Mouse (Mus musculus) monocyte, adult 5-6 weeks (primary cell): ENCODE results near the gene Sox10. TPM values are rescaled to one million over a fixed set of nuclear protein-coding genes. Genes with fewer than 3 reads are reported as not detected.
A peak's percentile ranks its signal among the peaks of the same experiment; 100 is the strongest.

ENCODE experiments used
- ATAC-seq: fragments of 153-309, 156-312 bp; replicated peaks from 2 replicates; pipeline ENCODE4 v1.8.0; 2017; ENCODE audit warnings: mild to moderate bottlenecking; ENCODE audit not compliant: low TSS enrichment, insufficient number of reproducible peaks, severe bottlenecking, poor library complexity, low FRiP score
- total RNA-seq: library from RNA; stranded (forward); fragments of 200-1000, 200-491, 200-594 nt; gene quantifications from 3 replicates; pipeline ENCODE4 v1.2.3, GENCODE M21; 2017

Sox10 gene
- total RNA-seq, 1 experiment from 2014 or later = not detected

DNA sequence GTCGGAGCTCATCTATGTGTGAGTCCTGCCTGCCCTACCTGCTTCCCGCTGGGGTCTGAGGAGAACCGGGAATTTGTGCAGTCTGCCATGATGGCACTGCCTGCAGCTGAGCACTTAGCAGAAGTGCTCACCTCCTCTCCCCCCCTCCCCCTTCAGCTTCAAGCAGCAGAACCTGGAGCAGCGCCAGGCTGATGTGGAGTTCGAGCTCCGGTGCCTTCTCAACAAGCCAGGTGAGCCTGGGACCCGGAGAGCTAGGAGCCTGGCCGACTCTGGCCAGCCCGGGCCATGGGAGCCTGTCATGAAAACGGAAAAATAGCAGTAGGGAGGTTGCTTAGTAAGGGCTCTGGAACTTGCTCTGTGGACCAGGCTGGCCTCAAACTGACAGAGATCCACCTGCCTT lies 34.3 kb downstream of the Sox10 start:
- ATAC-seq = no peak

DNA sequence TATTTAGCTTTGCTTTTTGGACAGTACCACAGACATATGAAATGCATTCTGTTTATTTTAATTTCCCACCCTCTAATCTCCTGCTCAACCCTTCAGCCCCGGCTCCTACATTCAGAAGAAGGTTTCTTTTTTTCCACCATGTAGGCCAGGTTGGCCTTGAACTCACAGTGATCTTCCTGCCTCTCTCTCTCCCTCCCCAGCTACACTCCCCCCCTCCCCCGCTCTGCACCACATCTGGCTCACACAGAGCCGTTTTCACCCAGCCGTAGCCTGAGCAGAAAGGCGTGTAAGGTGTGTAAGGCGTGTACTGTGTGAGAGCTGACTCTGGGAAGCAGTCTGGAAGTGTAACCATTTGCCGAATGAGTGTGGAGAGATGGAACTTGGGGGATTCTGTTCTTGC lies 35.7 kb downstream of the Sox10 start:
- no peak for ATAC-seq

DNA sequence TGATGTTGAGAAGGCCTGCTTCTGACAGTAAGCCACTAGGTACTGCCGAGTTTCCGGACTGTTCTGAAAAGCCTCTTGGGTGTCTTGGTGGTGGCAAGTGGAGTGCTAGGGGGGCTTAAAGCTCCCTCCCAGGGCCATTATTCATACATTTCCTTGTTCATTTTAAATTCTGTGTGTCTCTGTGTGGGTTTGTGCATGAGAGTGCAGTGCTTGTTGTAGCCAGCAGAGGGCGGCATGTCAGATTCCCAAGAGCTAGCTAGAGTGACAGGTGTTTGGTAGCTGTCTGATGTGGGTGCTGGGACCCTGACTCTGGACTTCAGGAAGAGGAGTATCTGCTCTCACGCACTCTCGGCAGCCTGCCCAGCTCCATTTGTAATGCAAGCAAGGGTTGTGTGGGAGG lies 36.8 kb downstream of the Sox10 start:
- no peak for ATAC-seq

DNA sequence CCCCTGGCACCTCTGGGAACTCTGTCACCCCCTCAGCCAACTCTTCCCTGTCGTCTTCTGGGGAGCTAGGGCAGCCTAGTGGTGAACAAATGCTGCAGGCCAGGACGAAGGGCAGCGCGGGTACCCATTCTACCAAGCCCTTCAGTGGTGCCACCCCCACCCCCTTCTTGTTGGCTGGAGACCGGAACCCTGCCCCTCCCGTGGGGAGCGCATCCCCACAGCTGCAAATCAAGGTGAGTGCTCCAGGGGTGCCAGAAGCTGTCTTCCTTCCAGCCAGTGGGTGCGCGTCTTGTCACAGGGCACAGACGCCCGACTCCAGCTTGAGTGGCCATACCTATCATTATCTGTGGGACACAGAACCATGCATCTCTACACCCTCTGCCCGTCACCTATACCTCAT lies 37.9 kb downstream of the Sox10 start:
- ATAC-seq = no peak

DNA sequence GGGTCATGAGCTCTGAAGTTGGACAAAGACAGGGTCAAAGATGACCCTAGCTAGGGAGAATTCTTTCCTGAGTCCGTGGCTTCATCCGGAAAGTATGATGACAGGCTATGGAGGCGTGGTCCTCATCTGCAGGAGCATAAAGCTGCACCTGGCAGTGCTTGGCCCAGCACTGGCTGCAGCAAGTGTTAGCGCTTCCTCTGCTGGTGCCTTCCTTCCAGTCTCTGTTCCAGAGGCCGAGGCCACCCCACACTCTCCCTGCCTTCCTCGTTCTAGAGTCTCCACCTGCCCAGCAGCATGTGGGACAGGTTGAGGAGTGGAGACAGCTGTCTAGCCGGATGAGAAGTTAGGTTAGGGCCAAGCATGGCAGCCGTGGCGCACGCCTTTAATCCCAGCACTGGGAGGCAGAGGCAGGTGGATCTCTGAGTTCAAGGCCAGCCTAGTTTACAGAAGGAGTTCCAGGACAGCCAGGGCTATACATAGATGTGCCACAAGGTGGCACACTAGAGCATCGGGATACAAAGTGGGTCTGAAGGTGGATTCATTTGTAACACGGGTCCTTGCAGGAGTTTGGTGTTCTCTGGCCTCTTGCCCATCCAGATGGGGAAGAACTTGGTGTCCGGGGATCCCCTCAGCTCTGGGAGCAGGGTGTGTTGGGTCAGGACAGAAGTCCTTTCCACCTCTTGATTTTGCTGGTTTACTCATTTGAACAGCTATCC lies 38.7 kb downstream of the Sox10 start:
- no peak for ATAC-seq

DNA sequence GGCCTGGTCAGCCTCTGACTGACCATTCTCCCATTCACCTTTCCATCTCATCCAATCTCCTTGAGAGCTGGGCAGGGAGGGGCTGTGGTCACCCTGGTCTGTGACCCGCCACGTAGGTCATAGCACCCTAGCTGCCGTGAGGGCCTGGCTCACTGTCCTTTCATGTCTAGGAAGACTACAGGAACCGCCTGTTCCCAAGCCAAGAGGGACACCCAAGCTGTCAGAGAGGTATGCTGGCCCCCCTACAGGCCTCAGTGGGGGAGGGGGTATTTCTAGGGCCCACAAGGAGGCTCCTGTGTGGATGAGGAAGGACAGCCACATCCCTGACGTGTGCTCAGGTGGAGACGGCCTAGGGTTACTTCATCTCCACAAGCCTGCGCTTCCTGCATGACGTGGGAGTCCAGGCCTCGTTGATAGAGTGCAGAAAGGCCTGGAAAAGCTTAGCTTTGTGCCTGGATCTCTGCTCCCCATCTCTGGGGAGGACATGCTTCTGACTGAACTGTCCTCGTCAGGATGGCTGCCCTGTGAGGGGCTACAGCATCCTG lies 40.6 kb downstream of the Sox10 start:
- ATAC-seq = no peak

DNA sequence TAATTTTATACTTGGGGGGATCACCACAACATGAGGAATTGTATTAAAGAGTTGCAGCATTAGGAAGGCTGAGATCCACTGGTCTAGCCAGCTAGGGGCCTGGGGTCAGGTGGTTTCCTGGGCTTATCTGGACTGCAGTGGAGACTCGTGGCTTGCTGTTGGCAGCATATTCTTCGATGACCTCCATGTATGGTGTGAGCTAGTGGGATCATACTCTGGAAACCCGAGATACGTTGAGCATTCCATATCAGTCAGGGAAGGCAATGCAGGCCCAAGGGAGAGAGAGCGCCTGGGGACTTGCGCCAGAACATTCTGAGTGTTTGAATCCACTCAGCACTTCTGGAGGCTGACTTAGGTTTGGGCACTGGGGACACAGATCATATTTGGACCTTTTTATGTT lies 41.3 kb downstream of the Sox10 start:
- ATAC-seq = no peak

DNA sequence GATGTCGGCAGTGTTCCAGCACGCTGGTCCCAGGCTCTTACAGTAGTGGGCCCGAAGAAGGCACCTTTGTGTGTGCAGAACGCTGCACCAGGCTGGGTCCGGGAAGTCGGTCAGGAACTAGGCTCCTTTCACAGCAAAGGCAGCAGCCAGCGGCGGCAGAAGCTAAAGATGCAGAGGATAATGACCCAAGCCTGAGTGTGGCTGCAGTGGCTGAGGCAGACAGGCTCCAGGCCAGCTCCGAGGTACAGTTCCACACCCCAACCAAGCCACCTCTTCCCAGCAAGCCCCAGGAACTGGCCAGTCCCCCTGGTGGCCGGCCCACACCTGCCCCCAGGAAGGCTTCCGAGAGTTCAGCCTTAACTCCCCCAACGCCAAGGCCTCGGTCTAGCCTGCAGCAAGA lies 42.5 kb downstream of the Sox10 start:
- no peak for ATAC-seq

DNA sequence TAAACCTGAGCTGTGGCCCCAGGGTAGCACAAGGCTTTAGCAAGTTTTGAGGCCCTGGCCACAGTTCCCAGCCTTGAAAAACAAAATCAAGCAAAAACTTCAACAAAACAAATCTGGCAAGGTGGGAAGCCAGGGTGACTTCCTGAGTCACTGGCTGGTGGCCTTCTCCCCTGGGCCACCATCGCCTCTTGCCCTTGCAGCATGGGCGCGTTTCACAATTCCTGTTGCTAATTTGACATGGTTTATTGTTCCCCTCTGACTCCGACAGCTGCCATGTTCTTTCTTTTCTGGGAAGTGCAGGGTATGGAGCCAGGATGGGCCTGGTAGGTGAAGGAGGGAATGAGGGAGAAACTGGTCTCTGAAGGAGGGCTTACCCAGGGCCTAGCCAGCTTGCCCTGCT lies 42.9 kb downstream of the Sox10 start:
- ATAC-seq = no peak

DNA sequence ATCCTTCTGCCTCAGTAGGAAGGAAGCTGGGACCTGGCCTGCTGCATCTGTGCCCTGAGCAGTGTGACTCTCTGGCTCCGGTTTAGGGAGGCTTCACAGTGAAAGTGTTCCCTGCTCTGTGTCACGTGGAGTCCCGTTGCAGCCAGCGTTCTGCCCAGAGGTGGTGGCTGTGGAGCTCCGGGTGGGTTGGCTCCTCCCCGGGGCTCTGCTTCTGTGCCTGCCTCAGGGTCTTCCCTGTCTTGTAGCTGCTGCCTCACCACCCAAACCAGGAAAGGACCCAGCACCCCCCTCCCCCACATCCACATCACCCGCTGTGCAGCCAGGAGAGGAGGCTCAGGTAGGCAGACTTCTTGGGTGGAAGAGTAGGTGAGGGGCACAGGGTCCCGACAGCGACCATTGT lies 45.5 kb downstream of the Sox10 start:
- no peak for ATAC-seq

DNA sequence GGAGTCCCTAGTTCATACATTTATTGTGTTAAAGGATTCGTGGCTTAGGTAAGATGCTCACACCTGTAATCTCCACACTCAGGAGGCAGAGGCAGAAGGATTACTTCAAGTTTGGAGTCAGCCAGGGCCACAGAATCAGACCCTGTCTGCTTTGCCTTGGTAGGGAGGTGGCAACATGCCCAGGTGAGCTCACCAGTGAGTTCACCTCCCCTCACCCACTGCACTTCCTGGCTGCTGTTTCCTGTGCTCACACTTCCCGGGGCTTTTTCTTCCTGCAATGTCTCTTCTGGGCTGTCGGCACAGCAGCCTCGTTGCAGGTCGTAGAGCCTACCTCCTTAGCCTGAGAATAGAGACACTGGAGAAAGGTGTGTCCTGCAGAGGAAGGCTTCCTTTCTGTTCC lies 49.8 kb downstream of the Sox10 start:
- no peak for ATAC-seq

DNA sequence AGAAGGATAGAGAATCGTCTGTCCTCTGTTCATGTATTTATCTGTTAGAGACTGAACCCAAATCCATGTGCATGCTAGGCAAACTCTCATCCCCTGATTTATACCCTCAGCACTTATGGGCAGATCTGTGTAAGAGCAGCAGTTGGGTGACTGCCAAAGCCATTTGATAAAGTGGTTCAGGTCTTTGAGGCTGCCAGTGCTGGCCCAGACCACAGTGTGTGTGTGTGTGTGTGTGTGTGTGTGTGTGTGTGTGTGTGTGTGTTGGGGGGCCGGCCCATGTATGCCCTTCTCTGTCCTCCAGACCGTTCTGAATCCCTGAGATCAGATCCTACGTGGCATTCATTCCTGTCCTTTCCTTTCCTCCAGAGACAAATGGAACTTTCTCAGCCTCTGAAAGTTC lies 53.3 kb downstream of the Sox10 start:
- ATAC-seq = no peak

DNA sequence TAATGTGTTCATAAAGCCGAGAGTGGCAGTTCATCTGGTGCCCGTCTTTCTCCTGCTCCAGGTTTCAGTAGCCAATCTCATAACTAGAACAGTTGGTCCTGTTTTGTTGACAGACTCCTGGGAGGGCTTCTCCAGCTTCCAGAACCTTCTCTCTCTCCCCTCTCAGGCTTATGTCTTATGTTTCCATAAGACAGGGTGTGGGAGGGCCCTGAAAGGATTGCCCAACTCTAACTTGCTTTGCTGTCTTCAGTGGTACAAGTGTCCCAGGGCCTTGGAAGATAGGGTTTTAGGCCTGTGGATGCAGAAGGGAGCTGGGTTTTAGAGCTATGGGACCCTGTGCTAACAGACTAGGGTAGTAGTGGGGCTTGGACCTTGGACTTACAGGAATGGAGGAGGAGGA lies 54.5 kb downstream of the Sox10 start:
- ATAC-seq = no peak

DNA sequence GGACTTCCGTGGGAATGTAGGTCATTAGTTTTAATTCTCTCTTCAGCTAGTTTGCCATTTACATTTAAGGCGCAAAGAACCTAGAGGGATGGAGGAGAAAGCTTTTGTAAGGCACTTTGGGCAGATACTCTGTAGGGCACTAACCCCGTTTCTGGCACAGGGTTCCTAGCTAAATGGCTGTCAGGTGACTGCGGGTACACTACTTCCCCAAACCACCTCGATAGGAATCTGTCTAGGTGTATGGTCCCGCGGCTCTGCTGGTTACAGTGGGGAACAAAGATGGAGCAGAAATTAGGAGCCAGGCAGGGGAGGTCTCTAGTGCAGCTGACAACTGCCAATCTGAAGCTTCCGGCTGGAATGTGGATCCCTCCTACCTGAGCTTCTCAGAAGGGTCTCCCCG lies 55.0 kb downstream of the Sox10 start:
- ATAC-seq = no peak

DNA sequence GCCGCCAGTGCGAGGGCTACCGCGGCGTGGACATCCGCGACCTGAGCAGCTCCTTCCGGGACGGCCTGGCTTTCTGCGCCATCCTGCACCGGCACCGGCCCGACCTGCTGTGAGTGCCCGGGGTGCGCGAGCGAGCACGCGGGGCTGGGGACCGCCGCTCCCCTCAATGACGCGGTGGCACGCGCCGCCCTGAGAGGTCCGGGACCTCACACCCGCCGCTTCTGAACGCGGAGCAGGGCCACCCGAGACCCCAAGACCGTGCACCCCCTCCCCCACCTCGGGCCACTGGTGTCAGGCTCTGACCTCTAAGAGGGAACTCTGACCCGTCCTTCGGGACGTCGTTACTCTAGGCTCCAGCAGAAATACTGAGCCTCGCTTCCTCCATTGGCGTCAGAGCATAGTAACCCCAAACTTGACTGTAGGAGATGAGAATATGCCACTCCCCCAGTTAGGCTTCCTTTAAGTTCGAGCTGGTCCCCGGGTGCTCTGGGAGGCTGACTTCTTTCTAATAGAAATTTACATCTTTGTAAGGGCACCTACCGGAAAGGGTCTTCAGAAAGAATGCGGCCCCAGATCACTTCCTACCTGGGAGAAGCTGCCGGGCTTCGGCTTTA lies 55.6 kb downstream of the Sox10 start:
- peak; percentile 24; the same call in 1 of the 2 replicates for ATAC-seq

DNA sequence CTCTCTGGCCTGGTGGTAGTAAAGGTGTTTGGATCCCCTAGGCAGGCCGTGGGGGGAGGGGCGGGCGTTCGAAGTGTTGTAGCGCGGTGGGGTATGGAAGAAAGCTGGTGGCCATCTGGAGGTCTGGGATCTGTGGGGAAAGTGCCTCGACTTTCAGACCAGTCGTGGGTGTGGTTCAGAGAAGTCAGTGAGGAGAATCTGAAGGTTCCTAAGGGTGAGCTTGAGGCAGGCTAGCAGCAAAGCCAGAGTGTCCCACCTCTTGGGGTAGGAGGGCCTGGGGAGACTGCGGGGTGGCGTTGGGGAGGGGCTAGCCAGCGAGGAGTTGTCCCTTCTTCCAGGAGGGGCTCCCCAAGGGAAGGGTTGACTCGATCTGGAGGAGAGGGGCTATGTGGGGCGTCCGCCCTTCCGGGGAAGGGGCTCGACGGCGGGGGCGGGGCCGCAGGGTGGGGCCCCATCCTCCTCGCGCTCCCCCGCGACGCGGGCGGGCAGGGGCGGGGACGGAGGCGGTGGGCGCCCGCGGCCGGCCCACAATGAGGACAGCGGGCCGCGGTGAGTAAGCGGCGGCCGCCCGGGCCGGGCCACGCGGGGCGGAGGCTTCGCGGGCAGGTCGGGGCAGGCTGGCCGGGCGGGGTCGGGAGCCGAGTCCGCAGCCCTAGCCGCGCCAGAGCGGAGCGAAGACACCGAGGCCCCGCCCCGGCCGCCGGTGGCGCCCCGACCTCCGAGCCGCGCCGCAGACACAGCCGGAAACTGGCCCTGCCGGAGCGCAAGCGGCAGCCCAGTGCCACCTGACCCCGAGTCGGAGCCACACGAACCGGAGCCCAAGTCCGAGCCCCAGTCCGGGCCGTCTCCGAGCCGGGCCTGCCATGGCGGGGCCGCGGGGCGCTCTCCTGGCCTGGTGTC lies 56.4 kb downstream of the Sox10 start, which contains the start of gene Micall1:
TSS of gene Micall1 (plus strand) at position 478 of the 900 bp plus-strand sequence.
- peak; percentile 28; the same call in 1 of the 2 replicates for ATAC-seq

DNA sequence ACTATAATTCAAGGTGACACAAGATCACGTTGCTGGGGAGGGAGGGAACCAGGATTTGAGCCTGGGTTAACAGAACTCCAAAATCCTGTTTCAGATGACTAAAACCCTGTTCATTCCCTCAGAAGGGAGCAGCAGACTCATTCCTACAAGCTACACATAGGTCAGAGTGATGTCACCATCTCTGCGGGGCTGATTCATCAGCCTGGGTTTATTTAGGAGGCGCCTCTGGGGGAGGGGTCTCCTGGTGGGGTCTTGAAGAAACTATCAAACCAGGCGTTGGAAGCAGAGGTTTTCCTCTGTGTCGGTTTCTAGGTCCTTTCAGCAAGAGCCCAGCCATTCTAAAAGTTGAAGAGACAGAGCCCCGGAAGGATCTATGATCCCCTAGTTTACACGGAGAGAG lies 57.1 kb downstream of the Sox10 start:
- ATAC-seq = no peak

DNA sequence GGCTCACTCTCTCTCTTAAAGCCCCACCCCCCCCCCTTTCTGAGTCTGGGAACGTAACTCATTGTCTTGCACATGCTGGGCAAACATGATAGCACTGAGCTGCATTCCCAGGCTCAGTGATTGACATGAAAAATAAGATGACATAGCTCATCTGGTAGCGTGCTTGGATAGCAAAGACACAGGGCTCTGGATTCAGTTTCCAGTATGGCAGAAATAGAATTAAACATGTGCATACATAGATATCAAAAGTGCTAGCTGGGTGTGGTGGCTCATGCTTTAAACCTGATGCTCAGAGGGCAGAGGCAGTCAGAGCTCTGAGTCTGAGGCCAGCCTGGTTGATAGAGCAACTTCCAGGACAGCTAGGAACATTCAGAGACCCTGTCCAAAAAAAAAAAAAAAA lies 59.2 kb downstream of the Sox10 start:
- ATAC-seq = no peak
